ENCODE assay signal across 22 mouse cellular contexts in the genomic region with DNA sequence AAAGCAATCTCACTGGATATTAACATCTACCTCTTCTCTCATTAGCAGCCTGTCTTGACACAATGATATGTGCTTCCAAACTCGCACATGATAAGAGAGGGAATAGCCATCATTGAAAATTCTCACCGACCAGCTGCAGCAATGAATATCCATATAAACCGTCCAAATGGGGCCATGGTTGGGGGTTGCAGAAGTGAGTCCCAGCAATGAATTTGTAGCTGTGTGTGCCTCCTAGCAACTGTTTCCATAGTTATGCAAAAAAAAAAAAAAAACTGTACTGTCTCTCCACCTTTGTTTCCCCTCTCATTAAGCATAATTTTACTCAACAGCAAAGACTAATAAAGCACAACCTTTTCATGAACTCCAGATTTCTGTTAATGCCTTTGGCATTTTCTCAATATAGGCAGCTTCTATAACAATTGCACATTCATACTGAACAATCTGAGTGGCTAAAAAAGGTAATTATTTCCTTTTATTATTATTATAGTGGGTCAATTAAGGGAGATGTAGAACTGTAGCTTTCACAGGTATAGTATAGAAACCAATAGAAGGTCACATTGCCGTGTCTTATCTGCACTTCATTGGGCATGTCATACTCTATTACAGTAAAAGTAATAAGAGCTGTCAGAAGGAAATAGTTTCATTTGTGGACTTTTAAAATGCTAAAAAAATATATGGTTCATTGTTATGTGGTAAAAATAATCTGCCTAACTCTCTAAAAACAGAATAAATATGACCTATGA.
DNase-seq lines count a peak whose midpoint lies in the region; ATAC-seq and TF ChIP-seq lines count a peak whose summit lies in the region.
"Had no signal": no experiment of that assay in that cellular context is flagged by ENCODE, and none has a peak within 500 bp of the region (broad histone marks: within the 10 kb centered on the region; RNA-seq: fewer than 3 reads in every experiment).

No protein-coding gene starts in this region.

- no peaks in the 10 kb centered on the region for H3K9me3 ChIP-seq in forebrain, embryonic 13.5 days (replicated peaks)
- H3K9me3 ChIP-seq in midbrain, embryonic 15.5 days = no peaks in the 10 kb centered on the region
- no peaks in the 10 kb centered on the region for H3K9me3 ChIP-seq in kidney, embryonic 14.5 days (ENCODE audit: control insufficient read depth, low read length)
- H3K9me3 ChIP-seq: heart, embryonic 10.5 days; hindbrain, embryonic 15.5 days; stomach, embryonic 15.5 days had no signal

- intact Hi-C loops in heart, adult 2 months (cut with DNase I) = no loop called here

- 0 out of 2 replicates have a peak, but pooled peaks cover 3% of the 10 kb centered on the region for H3K4me1 ChIP-seq in forebrain, embryonic 13.5 days
- H3K4me1 ChIP-seq in midbrain, embryonic 15.5 days = no peaks in the 10 kb centered on the region
- H3K4me1 ChIP-seq in kidney, embryonic 14.5 days (ENCODE audit: control insufficient read depth, insufficient read depth, low read length) = no peaks in the 10 kb centered on the region
- no peaks in the 10 kb centered on the region for H3K4me1 ChIP-seq in heart, adult 2 months (ENCODE audit: control insufficient read depth, insufficient read depth, low read length)
- H3K4me1 ChIP-seq: heart, embryonic 10.5 days; hindbrain, embryonic 15.5 days; stomach, embryonic 15.5 days had no signal

- H3K27me3 ChIP-seq in forebrain, embryonic 13.5 days = no peaks in the 10 kb centered on the region
- H3K27me3 ChIP-seq in midbrain, embryonic 15.5 days (replicated peaks) = no peaks in the 10 kb centered on the region
- no peaks in the 10 kb centered on the region for H3K27me3 ChIP-seq in kidney, embryonic 14.5 days (ENCODE audit: control insufficient read depth, insufficient read depth, low read length)
- no peaks in the 10 kb centered on the region for H3K27me3 ChIP-seq in heart, adult 2 months (ENCODE audit: control insufficient read depth, insufficient read depth, low read length)
- H3K27me3 ChIP-seq: hindbrain, embryonic 15.5 days; stomach, embryonic 15.5 days had no signal

- H3K36me3 ChIP-seq in forebrain, embryonic 13.5 days (ENCODE audit: poor library complexity, severe bottlenecking) = no peaks in the 10 kb centered on the region
- no peaks in the 10 kb centered on the region for H3K36me3 ChIP-seq in midbrain, embryonic 15.5 days (replicated peaks)
- H3K36me3 ChIP-seq in kidney, embryonic 14.5 days (ENCODE audit: control insufficient read depth, insufficient read depth, low read length) = no peaks in the 10 kb centered on the region
- H3K36me3 ChIP-seq in heart, adult 2 months (ENCODE audit: control insufficient read depth, insufficient read depth, low read length) = no peaks in the 10 kb centered on the region
- H3K36me3 ChIP-seq: heart, embryonic 10.5 days; hindbrain, embryonic 15.5 days; stomach, embryonic 15.5 days had no signal

- H3K4me2 ChIP-seq in forebrain, embryonic 13.5 days = no peak overlapping the region
- no peak overlapping the region for H3K4me2 ChIP-seq in midbrain, embryonic 15.5 days
- H3K4me2 ChIP-seq in kidney, embryonic 14.5 days (replicated peaks; ENCODE audit: low read depth, low read length) = no peak overlapping the region
- H3K4me2 ChIP-seq: hindbrain, embryonic 15.5 days; stomach, embryonic 15.5 days had no signal

- no peaks in the 10 kb centered on the region for H3K79me2 ChIP-seq in heart, adult 2 months (replicated peaks; ENCODE audit: control insufficient read depth, insufficient read depth, low read length)

- DNase-seq in layer of hippocampus, postnatal 14 days (ENCODE audit: low spot score in 2 of 2) = peak; percentile 1 to 2
- DNase-seq in layer of hippocampus, adult 11-12 months (ENCODE audit: low spot score) = no peak
- peak; percentile 4 for DNase-seq in brain, adult 2 months (ENCODE audit: low read depth, low spot score)
- DNase-seq in heart, adult 2 months = no peak
- DNase-seq: adrenal gland, postnatal 25 days; B cell, adult 2 months; cerebellum, adult 18-20 months; cerebellum, postnatal 25 days; embryo, embryonic 11 days; gastrocnemius, postnatal 25 days; kidney, adult 11 months; lung, adult 18-20 months; spleen, adult 18-20 months; thymus, adult 18-20 months had no signal

- ATAC-seq in forebrain, embryonic 13.5 days = peak; percentile 77; the same call in 1 of the 2 replicates
- ATAC-seq in midbrain, embryonic 15.5 days (replicated peaks) = peak; percentile 73; the same call in 1 of the 2 replicates
- no peak for ATAC-seq in kidney, embryonic 14.5 days (ENCODE audit: low FRiP score, low TSS enrichment)

- no peak for TF ChIP-seq CTCF in heart, adult 2 months (IDR thresholded peaks at IDR 0.05)

- no peak overlapping the region for H3K4me3 ChIP-seq in forebrain, embryonic 13.5 days
- no peak overlapping the region for H3K4me3 ChIP-seq in midbrain, embryonic 15.5 days
- H3K4me3 ChIP-seq in kidney, embryonic 14.5 days (ENCODE audit: low read length) = no peak overlapping the region
- no peak overlapping the region for H3K4me3 ChIP-seq in heart, adult 2 months
- H3K4me3 ChIP-seq: heart, embryonic 10.5 days; hindbrain, embryonic 15.5 days; layer of hippocampus, adult 2 months; stomach, embryonic 15.5 days had no signal

- H3K9ac ChIP-seq in forebrain, embryonic 13.5 days = no peak overlapping the region
- no peak overlapping the region for H3K9ac ChIP-seq in midbrain, embryonic 15.5 days
- H3K9ac ChIP-seq in kidney, embryonic 14.5 days (ENCODE audit: low read depth, low read length) = no peak overlapping the region
- H3K9ac ChIP-seq in heart, adult 2 months (ENCODE audit: low read depth, low read length) = no peak overlapping the region
- H3K9ac ChIP-seq: hindbrain, embryonic 15.5 days; stomach, embryonic 15.5 days had no signal

- 44% methylated on average over 4 of the region's 4 CpGs for WGBS in forebrain, embryonic 13.5 days
- WGBS in midbrain, embryonic 15.5 days = 48% methylated on average over 4 of the region's 4 CpGs
- 83% methylated on average over 4 of the region's 4 CpGs for WGBS in kidney, embryonic 14.5 days
- 67% methylated on average over 4 of the region's 4 CpGs for WGBS in heart, adult 2 months

- TF ChIP-seq EP300 in heart, adult 2 months (IDR thresholded peaks at IDR 0.05; ENCODE audit: insufficient read depth, low read depth, low read length) = no peak

- TF ChIP-seq POLR2A in heart, adult 2 months (IDR thresholded peaks at IDR 0.05; ENCODE audit: insufficient read depth, low read depth, low read length) = no peak

- no peak overlapping the region for H3K27ac ChIP-seq in forebrain, embryonic 13.5 days
- no peak overlapping the region for H3K27ac ChIP-seq in midbrain, embryonic 15.5 days
- H3K27ac ChIP-seq in kidney, embryonic 14.5 days (ENCODE audit: low read depth, low read length) = no peak overlapping the region
- no peak overlapping the region for H3K27ac ChIP-seq in heart, adult 2 months
- H3K27ac ChIP-seq: heart, embryonic 10.5 days; hindbrain, embryonic 15.5 days; kidney, postnatal 0 days; layer of hippocampus, adult 2 months; stomach, embryonic 15.5 days had no signal

Comparison
In these comparisons a context has a peak if more than half of its experiments do, and no peak if none do; other contexts are left out.
1. DNase-seq: peak in layer of hippocampus, postnatal 14 days (2 of 2) and brain, adult 2 months (single experiment); none in layer of hippocampus, adult 11-12 months (single experiment) and heart, adult 2 months (0 of 2).